Mouse (Mus musculus) testis, adult 2 months (tissue): ENCODE measurements around the gene Gm20388.

Experiments used
- CTCF ChIP-seq: fragments of 200-500 bp; IDR thresholded peaks from 2 replicates; pipeline ENCODE4 v1.5.1; 2012; ENCODE audit warnings: low read depth, mild to moderate bottlenecking, inconsistent platforms, low read length, moderate library complexity; ENCODE audit not compliant: control insufficient read depth, insufficient read depth, insufficient replicate concordance
- POLR2A ChIP-seq: fragments of 200-500 bp; IDR thresholded peaks from 2 replicates; pipeline ENCODE4 v1.6.1; 2012; ENCODE audit warnings: low read depth, mild to moderate bottlenecking, inconsistent platforms, low read length, moderate library complexity; ENCODE audit not compliant: control insufficient read depth

DNA sequence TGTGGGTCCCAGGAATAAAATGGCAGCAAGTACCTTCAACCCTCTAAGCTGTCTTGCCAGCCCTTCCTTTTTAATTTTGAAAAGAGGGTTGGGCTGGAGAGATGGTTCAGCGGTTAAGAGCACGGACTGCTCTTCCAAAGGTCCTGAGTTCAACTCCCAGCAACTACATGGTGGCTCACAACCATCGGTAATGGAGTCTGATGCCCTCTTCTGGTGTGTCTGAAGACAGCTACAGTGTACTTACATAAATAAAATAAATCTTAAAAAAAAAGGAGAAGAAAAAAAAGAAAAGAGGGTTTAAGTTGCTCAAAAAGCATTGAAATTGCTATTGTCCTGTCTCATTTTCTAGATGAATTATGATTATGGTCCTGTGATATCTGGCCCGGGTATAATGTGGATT, 3190.6 kb downstream of the Gm20388 start:
- TF ChIP-seq CTCF (no peak), POLR2A (no peak)
